Mouse (Mus musculus): ENCODE results near the gene Ndufs2. TPM values are rescaled to one million over a fixed set of nuclear protein-coding genes. Genes with fewer than 3 reads are reported as not detected.

Ndufs2 gene
- 30.8 TPM for polyA plus RNA-seq (2014; fragmentation: Illumina TruSeq; extraction: RNeasy Lipid Tissue Mini Kit (QIAGEN cat#74804); ENCODE audit: low read depth, low replicate concordance)

GRCm38 (mm10) chr1:171250680-171251593 is at the start of gene Ndufs2:
Gene Ndufs2 (minus strand): TSS chr1:171251388.

GRCm38 (mm10) chr1:171294298-171295062 is 43.3 kb upstream of the Ndufs2 start, which contains the start of gene Ufc1:
Gene Ufc1 (minus strand): TSS chr1:171295024.

GRCm38 (mm10) chr1:171287136-171288081 is 36.2 kb upstream of the Ndufs2 start, which contains the start of gene Usp21:
Gene Usp21 (minus strand): TSS chr1:171287991.

GRCm38 (mm10) chr1:171280916-171281527 is 29.8 kb upstream of the Ndufs2 start, which contains the start of gene Ppox:
Gene Ppox (minus strand): TSS chr1:171281186.

GRCm38 (mm10) chr1:171269848-171270572 is 18.8 kb upstream of the Ndufs2 start, which contains the start of gene B4galt3:
Gene B4galt3 (plus strand): TSS chr1:171270328.

GRCm38 (mm10) chr1:171249913-171250600 is 1.1 kb downstream of the Ndufs2 start, which contains the start of gene Adamts4:
Gene Adamts4 (plus strand): TSS chr1:171250421.

GRCm38 (mm10) chr1:171234126-171234525 is 17.1 kb downstream of the Ndufs2 start, which contains the start of gene Fcer1g:
Gene Fcer1g (minus strand): TSS chr1:171234365.

GRCm38 (mm10) chr1:171224857-171225256 is 26.3 kb downstream of the Ndufs2 start, which contains the start of gene Apoa2:
Gene Apoa2 (plus strand): TSS chr1:171225054.

GRCm38 (mm10) chr1:171222238-171223155 is 28.7 kb downstream of the Ndufs2 start, which contains the start of gene Tomm40l:
Gene Tomm40l (minus strand): TSS chr1:171222514.

GRCm38 (mm10) chr1:171213801-171214496 is 37.2 kb downstream of the Ndufs2 start, which contains the start of gene Nr1i3:
Gene Nr1i3 (plus strand): TSS chr1:171213970.

GRCm38 (mm10) chr1:171195887-171196397 is 55.2 kb downstream of the Ndufs2 start, which contains the start of gene Pcp4l1:
Gene Pcp4l1 (minus strand): TSS chr1:171196268.

Other genes starting within 250 kb of the Ndufs2 start
- not detected for gene Fcgr4, start 232.5 kb downstream of the Ndufs2 start, polyA plus RNA-seq (2014; fragmentation: Illumina TruSeq; extraction: RNeasy Lipid Tissue Mini Kit (QIAGEN cat#74804); ENCODE audit: low read depth, low replicate concordance)
- gene Fcgr3, start 186.5 kb downstream of the Ndufs2 start, polyA plus RNA-seq (2014; fragmentation: Illumina TruSeq; extraction: RNeasy Lipid Tissue Mini Kit (QIAGEN cat#74804); ENCODE audit: low read depth, low replicate concordance), result 24.2 TPM
- gene Cfap126, start 137.5 kb downstream of the Ndufs2 start, polyA plus RNA-seq (2014; fragmentation: Illumina TruSeq; extraction: RNeasy Lipid Tissue Mini Kit (QIAGEN cat#74804); ENCODE audit: low read depth, low replicate concordance), result 111 TPM
- 19.0 TPM for gene Sdhc, start 100.8 kb downstream of the Ndufs2 start, polyA plus RNA-seq (2014; fragmentation: Illumina TruSeq; extraction: RNeasy Lipid Tissue Mini Kit (QIAGEN cat#74804); ENCODE audit: low read depth, low replicate concordance)
- 0.17 TPM for gene Mpz, start 100.7 kb downstream of the Ndufs2 start, polyA plus RNA-seq (2014; fragmentation: Illumina TruSeq; extraction: RNeasy Lipid Tissue Mini Kit (QIAGEN cat#74804); ENCODE audit: low read depth, low replicate concordance)
- gene Pcp4l1, start 55.1 kb downstream of the Ndufs2 start, polyA plus RNA-seq (2014; fragmentation: Illumina TruSeq; extraction: RNeasy Lipid Tissue Mini Kit (QIAGEN cat#74804); ENCODE audit: low read depth, low replicate concordance), result 3.0 TPM
- gene Nr1i3, start 37.4 kb downstream of the Ndufs2 start, polyA plus RNA-seq (2014; fragmentation: Illumina TruSeq; extraction: RNeasy Lipid Tissue Mini Kit (QIAGEN cat#74804); ENCODE audit: low read depth, low replicate concordance), result not detected
- 1.5 TPM for gene Tomm40l, start 28.9 kb downstream of the Ndufs2 start, polyA plus RNA-seq (2014; fragmentation: Illumina TruSeq; extraction: RNeasy Lipid Tissue Mini Kit (QIAGEN cat#74804); ENCODE audit: low read depth, low replicate concordance)
- 1.5 TPM for gene Apoa2, start 26.3 kb downstream of the Ndufs2 start, polyA plus RNA-seq (2014; fragmentation: Illumina TruSeq; extraction: RNeasy Lipid Tissue Mini Kit (QIAGEN cat#74804); ENCODE audit: low read depth, low replicate concordance)
- 7.2 TPM for gene Fcer1g, start 17.0 kb downstream of the Ndufs2 start, polyA plus RNA-seq (2014; fragmentation: Illumina TruSeq; extraction: RNeasy Lipid Tissue Mini Kit (QIAGEN cat#74804); ENCODE audit: low read depth, low replicate concordance)
- 0.15 TPM for gene Adamts4, start 967 bp downstream of the Ndufs2 start, polyA plus RNA-seq (2014; fragmentation: Illumina TruSeq; extraction: RNeasy Lipid Tissue Mini Kit (QIAGEN cat#74804); ENCODE audit: low read depth, low replicate concordance)
- gene B4galt3, start 18.9 kb upstream of the Ndufs2 start, polyA plus RNA-seq (2014; fragmentation: Illumina TruSeq; extraction: RNeasy Lipid Tissue Mini Kit (QIAGEN cat#74804); ENCODE audit: low read depth, low replicate concordance), result 3.2 TPM
- gene Ppox, start 29.8 kb upstream of the Ndufs2 start, polyA plus RNA-seq (2014; fragmentation: Illumina TruSeq; extraction: RNeasy Lipid Tissue Mini Kit (QIAGEN cat#74804); ENCODE audit: low read depth, low replicate concordance), result 0.87 TPM
- gene Usp21, start 36.6 kb upstream of the Ndufs2 start, polyA plus RNA-seq (2014; fragmentation: Illumina TruSeq; extraction: RNeasy Lipid Tissue Mini Kit (QIAGEN cat#74804); ENCODE audit: low read depth, low replicate concordance), result 16.5 TPM
- gene Ufc1, start 43.6 kb upstream of the Ndufs2 start, polyA plus RNA-seq (2014; fragmentation: Illumina TruSeq; extraction: RNeasy Lipid Tissue Mini Kit (QIAGEN cat#74804); ENCODE audit: low read depth, low replicate concordance), result 38.4 TPM
- 31.5 TPM for gene Dedd, start 77.8 kb upstream of the Ndufs2 start, polyA plus RNA-seq (2014; fragmentation: Illumina TruSeq; extraction: RNeasy Lipid Tissue Mini Kit (QIAGEN cat#74804); ENCODE audit: low read depth, low replicate concordance)
- gene Nit1, start 94.3 kb upstream of the Ndufs2 start, polyA plus RNA-seq (2014; fragmentation: Illumina TruSeq; extraction: RNeasy Lipid Tissue Mini Kit (QIAGEN cat#74804); ENCODE audit: low read depth, low replicate concordance), result 30.3 TPM
- 9.8 TPM for gene Pfdn2, start 94.3 kb upstream of the Ndufs2 start, polyA plus RNA-seq (2014; fragmentation: Illumina TruSeq; extraction: RNeasy Lipid Tissue Mini Kit (QIAGEN cat#74804); ENCODE audit: low read depth, low replicate concordance)
- gene Klhdc9, start 109.4 kb upstream of the Ndufs2 start, polyA plus RNA-seq (2014; fragmentation: Illumina TruSeq; extraction: RNeasy Lipid Tissue Mini Kit (QIAGEN cat#74804); ENCODE audit: low read depth, low replicate concordance), result 0.91 TPM
- 0.74 TPM for gene Nectin4, start 118.7 kb upstream of the Ndufs2 start, polyA plus RNA-seq (2014; fragmentation: Illumina TruSeq; extraction: RNeasy Lipid Tissue Mini Kit (QIAGEN cat#74804); ENCODE audit: low read depth, low replicate concordance)
- 10.2 TPM for gene Arhgap30, start 137.6 kb upstream of the Ndufs2 start, polyA plus RNA-seq (2014; fragmentation: Illumina TruSeq; extraction: RNeasy Lipid Tissue Mini Kit (QIAGEN cat#74804); ENCODE audit: low read depth, low replicate concordance)
- gene Usf1, start 159.9 kb upstream of the Ndufs2 start, polyA plus RNA-seq (2014; fragmentation: Illumina TruSeq; extraction: RNeasy Lipid Tissue Mini Kit (QIAGEN cat#74804); ENCODE audit: low read depth, low replicate concordance), result 1.4 TPM
- not detected for gene Tstd1, start 167.5 kb upstream of the Ndufs2 start, polyA plus RNA-seq (2014; fragmentation: Illumina TruSeq; extraction: RNeasy Lipid Tissue Mini Kit (QIAGEN cat#74804); ENCODE audit: low read depth, low replicate concordance)
- gene F11r, start 186.1 kb upstream of the Ndufs2 start, polyA plus RNA-seq (2014; fragmentation: Illumina TruSeq; extraction: RNeasy Lipid Tissue Mini Kit (QIAGEN cat#74804); ENCODE audit: low read depth, low replicate concordance), result 12.5 TPM

Measured in testis, adult 10 weeks (tissue).